ENCODE assay signal across 9 mouse cellular contexts in genomic region chr19:46511263-46511662, GRCm38 (mm10). TPM values are rescaled to one million over a fixed set of nuclear protein-coding genes. Genes with fewer than 3 reads are reported as not detected.
DNase-seq lines count a peak whose midpoint lies in the region; ATAC-seq and TF ChIP-seq lines count a peak whose summit lies in the region.
"Had no signal": no experiment of that assay in that cellular context is flagged by ENCODE, and none has a peak within 500 bp of the region (broad histone marks: within the 10 kb centered on the region; RNA-seq: fewer than 3 reads in every experiment).

No protein-coding gene starts in this region.

- no peak for DNase-seq in hindbrain, embryonic 10.5 days (ENCODE audit: low spot score)
- no peak for DNase-seq in MEL (ENCODE audit: low read depth, low spot score)
- DNase-seq in lung, postnatal 36 days = peak; percentile 81
- DNase-seq in layer of hippocampus, postnatal 14 days (ENCODE audit: low spot score in 2 of 2) = no peak
- DNase-seq in yolk sac, embryonic 10.5 days (ENCODE audit: low spot score) = no peak

- H3K36me3 ChIP-seq in hindbrain, embryonic 10.5 days = peaks cover 100% of the 10 kb centered on the region
- peaks cover 75% of the 10 kb centered on the region for H3K36me3 ChIP-seq in hindbrain, embryonic 12.5 days
- peaks cover 16 to 25% of the 10 kb centered on the region in 2 experiments for H3K36me3 ChIP-seq in MEL (ENCODE audit: control insufficient read depth in 1 of 2, insufficient read depth in 2 of 2, low read length in 2 of 2)

- peaks cover 48% of the 10 kb centered on the region for H3K4me1 ChIP-seq in hindbrain, embryonic 10.5 days (replicated peaks)
- H3K4me1 ChIP-seq in hindbrain, embryonic 12.5 days = peaks cover 49% of the 10 kb centered on the region
- peaks cover 17 to 34% of the 10 kb centered on the region in 2 experiments for H3K4me1 ChIP-seq in MEL (ENCODE audit: control insufficient read depth in 1 of 2, insufficient read depth in 2 of 2, low read length in 2 of 2)

- TF ChIP-seq EP300 in MEL (IDR thresholded peaks at IDR 0.05; ENCODE audit: low read depth in 1 of 2, low read length in 2 of 2) = no peak

- H3K9ac ChIP-seq in hindbrain, embryonic 12.5 days = no peak overlapping the region
- peak overlapping the region; percentile 3; the same call in 1 of the 2 replicates for H3K9ac ChIP-seq in MEL (ENCODE audit: control insufficient read depth, low read depth, low read length, poor library complexity, severe bottlenecking)
- H3K9ac ChIP-seq: neural tube, embryonic 12.5 days had no signal

- no peaks in the 10 kb centered on the region for H3K9me3 ChIP-seq in hindbrain, embryonic 10.5 days
- H3K9me3 ChIP-seq in hindbrain, embryonic 12.5 days (replicated peaks) = no peaks in the 10 kb centered on the region
- no peaks in the 10 kb centered on the region for H3K9me3 ChIP-seq in MEL (replicated peaks; ENCODE audit: insufficient read depth, low read length)
- H3K9me3 ChIP-seq: neural tube, embryonic 12.5 days had no signal

- H3K27me3 ChIP-seq in hindbrain, embryonic 10.5 days (ENCODE audit: insufficient read depth, poor library complexity, severe bottlenecking) = no peaks in the 10 kb centered on the region
- H3K27me3 ChIP-seq in hindbrain, embryonic 12.5 days = no peaks in the 10 kb centered on the region
- no peaks in the 10 kb centered on the region for H3K27me3 ChIP-seq in MEL (ENCODE audit: control insufficient read depth in 1 of 2, insufficient read depth in 2 of 2, low read length in 2 of 2)
- H3K27me3 ChIP-seq: neural tube, embryonic 12.5 days had no signal

- no peak for TF ChIP-seq POLR2A in MEL (IDR thresholded peaks at IDR 0.05; ENCODE audit: control insufficient read depth in 1 of 2, insufficient read depth in 1 of 2, low read depth in 1 of 2, low read length in 2 of 2, poor library complexity in 1 of 2)

- 89% methylated on average over 10 of the region's 10 CpGs for WGBS in hindbrain, embryonic 10.5 days
- 90% methylated on average over 10 of the region's 10 CpGs for WGBS in hindbrain, embryonic 12.5 days

- H3K27ac ChIP-seq in hindbrain, embryonic 10.5 days = peak overlapping the region; percentile 2; the same call in 1 of the 2 replicates
- no peak overlapping the region for H3K27ac ChIP-seq in hindbrain, embryonic 12.5 days
- H3K27ac ChIP-seq in MEL (ENCODE audit: control insufficient read depth, low read depth, low read length) = 0 out of 2 replicates have a peak overlapping the region, but pooled peaks have one; percentile 7
- H3K27ac ChIP-seq: neural tube, embryonic 12.5 days had no signal

- ATAC-seq in hindbrain, embryonic 12.5 days (ENCODE audit: low FRiP score) = no peak
- peak; percentile 68 to 77 for ATAC-seq in hematopoietic stem cell, adult 5-6 weeks (replicated peaks in 1 of 2; ENCODE audit: insufficient read depth in 1 of 2, low FRiP score in 2 of 2, low TSS enrichment in 1 of 2, low read depth in 1 of 2, poor library complexity in 2 of 2, severe bottlenecking in 2 of 2)
- no peak for ATAC-seq in cerebellum, adult (ENCODE audit: insufficient number of reproducible peaks, low FRiP score, low TSS enrichment)

- TF ChIP-seq RAD21 in MEL (IDR thresholded peaks at IDR 0.05; ENCODE audit: low read depth, low read length) = no peak

- H3K79me2 ChIP-seq in MEL (ENCODE audit: control insufficient read depth, insufficient read depth, low read length, poor library complexity) = peaks cover 52% of the 10 kb centered on the region

- no peak overlapping the region for H3K4me3 ChIP-seq in hindbrain, embryonic 10.5 days
- no peak overlapping the region for H3K4me3 ChIP-seq in hindbrain, embryonic 12.5 days
- no peak overlapping the region for H3K4me3 ChIP-seq in MEL (ENCODE audit: control insufficient read depth in 1 of 2, insufficient read depth in 1 of 2, low read depth in 2 of 2, low read length in 2 of 2)
- H3K4me3 ChIP-seq: neural tube, embryonic 12.5 days had no signal

- no peak overlapping the region for H3K4me2 ChIP-seq in hindbrain, embryonic 12.5 days (replicated peaks)
- H3K4me2 ChIP-seq: neural tube, embryonic 12.5 days had no signal

- TF ChIP-seq CTCF in MEL (IDR thresholded peaks at IDR 0.05 in 2 of 3, conservative IDR thresholded peaks at IDR 0.05 in 1 of 3; ENCODE audit: control insufficient read depth in 1 of 3, insufficient read depth in 1 of 3, low read depth in 2 of 3, low read length in 3 of 3, poor library complexity in 1 of 3, severe bottlenecking in 1 of 3) = no peak

TF ChIP-seq in MEL, 35 proteins besides CTCF, POLR2A, EP300 and RAD21:
- TF ChIP-seq MEF2A (IDR thresholded peaks at IDR 0.05; ENCODE audit: extremely low read depth, insufficient replicate concordance, low read depth, low read length, poor library complexity, severe bottlenecking) = no peak
- no peak for TF ChIP-seq NRF1 (IDR thresholded peaks at IDR 0.05; ENCODE audit: insufficient read depth, low read depth, low read length, poor library complexity, severe bottlenecking)
- no peak for TF ChIP-seq ZMIZ1 (IDR thresholded peaks at IDR 0.05; ENCODE audit: low read depth, low read length)
- no peak for TF ChIP-seq SMC3 (IDR thresholded peaks at IDR 0.05; ENCODE audit: low read depth, low read length)
- TF ChIP-seq MXI1 (IDR thresholded peaks at IDR 0.05; ENCODE audit: low read depth, low read length) = no peak
- no peak for TF ChIP-seq ZC3H11A (IDR thresholded peaks at IDR 0.05; ENCODE audit: low read depth, low read length)
- no peak for TF ChIP-seq SIN3A (IDR thresholded peaks at IDR 0.05; ENCODE audit: low read length)
- TF ChIP-seq TBP (IDR thresholded peaks at IDR 0.05; ENCODE audit: low read depth, low read length) = no peak
- TF ChIP-seq USF2 (IDR thresholded peaks at IDR 0.05; ENCODE audit: borderline replicate concordance in 1 of 2, insufficient read depth in 1 of 2, low read depth in 1 of 2, low read length in 2 of 2) = no peak
- no peak for TF ChIP-seq POLR2AphosphoS5 (IDR thresholded peaks at IDR 0.05; ENCODE audit: borderline replicate concordance, low read depth, low read length)
- TF ChIP-seq NELFE (IDR thresholded peaks at IDR 0.05; ENCODE audit: low read depth, low read length) = no peak
- TF ChIP-seq GATA1 (IDR thresholded peaks at IDR 0.05; ENCODE audit: low read depth, low read length) = no peak

RNA-seq across cellular contexts. Expression of gene Trim8, which starts 9.8 kb away (rescaled TPM):
- 26.5 and 30.0 TPM in 2 replicates for polyA plus RNA-seq in hindbrain, embryonic 10.5 days (2016; fragmentation: Nextera tagmentation; extraction: Ambion mirVana)
- polyA plus RNA-seq in hindbrain, embryonic 12.5 days (2016; fragmentation: Nextera tagmentation; extraction: Ambion mirVana) = 41.8 and 44.7 TPM in 2 replicates
- 19.1 and 21.2 TPM in 2 replicates for total RNA-seq in MEL (2012; rRNA removed)
- polyA plus RNA-seq in MEL (2012; ENCODE audit: insufficient read depth in 1 of 2, insufficient read length in 2 of 2, low read depth in 1 of 2, low replicate concordance in 2 of 2, missing spikeins in 1 of 2) = 10 to 100 TPM in 1 of 2 experiments, not detected in 1; 57.2 TPM
- 18.0 and 21.6 TPM in 2 replicates for total RNA-seq in hematopoietic stem cell, adult 5-6 weeks (2017)
- total RNA-seq in layer of hippocampus, postnatal 14 days (2021) = 100 to 1,000 TPM in 1 of 2 experiments, 10 to 100 TPM in 1; 98.9 to 110 TPM

Comparison
In these comparisons a context has a peak if more than half of its experiments do, and no peak if none do; other contexts are left out.
1. ATAC-seq: peak in hematopoietic stem cell, adult 5-6 weeks (2 of 2); none in hindbrain, embryonic 12.5 days (single experiment) and cerebellum, adult (single experiment).